Mouse (Mus musculus): Measurements from ENCODE around the gene Abhd5. TPM values are rescaled to one million over a fixed set of nuclear protein-coding genes. Genes with fewer than 3 reads are reported as not detected.

The Abhd5 gene
- polyA plus RNA-seq, 1 experiment from 2014 or later: 22.4 TPM

- H3K9me3 ChIP-seq: no peaks in the 10 kb centered on the region
- peak overlapping the region; percentile 72 for H3K4me2 ChIP-seq
- peak; percentile 1; the same call in 1 of the 2 replicates for ATAC-seq (ENCODE audit: low FRiP score, low read depth)
- H3K27ac ChIP-seq (replicated peaks): peak overlapping the region; percentile 80
- no peaks in the 10 kb centered on the region for H3K36me3 ChIP-seq
- no peaks in the 10 kb centered on the region for H3K27me3 ChIP-seq
- 75% methylated on average over 7 of the region's 7 CpGs for WGBS
- H3K9ac ChIP-seq: peak overlapping the region; percentile 75; the same call in 1 of the 2 replicates
- peaks cover 12% of the 10 kb centered on the region; the same call in 1 of the 2 replicates for H3K4me1 ChIP-seq (replicated peaks)
- H3K4me3 ChIP-seq: peak overlapping the region; percentile 77
These were observed 845 bp upstream of the Abhd5 start for GRCm38 (mm10) chr9:122350396-122351130.

GRCm38 (mm10) chr9:122352025-122352392, 601 bp downstream of the Abhd5 start:
- peak overlapping the region; percentile 80 for H3K27ac ChIP-seq (replicated peaks)
- no peaks in the 10 kb centered on the region for H3K36me3 ChIP-seq
- H3K27me3 ChIP-seq: no peaks in the 10 kb centered on the region
- ATAC-seq (ENCODE audit: low FRiP score, low read depth): no peak
- peak overlapping the region; percentile 77 for H3K4me3 ChIP-seq
- H3K4me1 ChIP-seq (replicated peaks): peaks cover 12% of the 10 kb centered on the region; the same call in 1 of the 2 replicates
- no peaks in the 10 kb centered on the region for H3K9me3 ChIP-seq
- under 1% methylated on average over 30 of the region's 30 CpGs for WGBS
- H3K4me2 ChIP-seq: peak overlapping the region; percentile 72
- H3K9ac ChIP-seq: peak overlapping the region; percentile 75

- Histone ChIP-seq H3K4me1 (replicated peaks) (peaks cover 12% of the 10 kb centered on the region; the same call in 1 of the 2 replicates), H3K4me2 (peak overlapping the region; percentile 23; the same call in 1 of the 2 replicates), H3K4me3 (no peak overlapping the region), H3K27ac (replicated peaks) (no peak overlapping the region), H3K9me3 (no peaks in the 10 kb centered on the region), H3K27me3 (no peaks in the 10 kb centered on the region), H3K36me3 (no peaks in the 10 kb centered on the region), H3K9ac (no peak overlapping the region)
- no peak for ATAC-seq (ENCODE audit: low FRiP score, low read depth)
- 85% methylated on average over 4 of the region's 4 CpGs for WGBS
These were observed 1.5 kb downstream of the Abhd5 start for GRCm38 (mm10) chr9:122352911-122353310.

DNA sequence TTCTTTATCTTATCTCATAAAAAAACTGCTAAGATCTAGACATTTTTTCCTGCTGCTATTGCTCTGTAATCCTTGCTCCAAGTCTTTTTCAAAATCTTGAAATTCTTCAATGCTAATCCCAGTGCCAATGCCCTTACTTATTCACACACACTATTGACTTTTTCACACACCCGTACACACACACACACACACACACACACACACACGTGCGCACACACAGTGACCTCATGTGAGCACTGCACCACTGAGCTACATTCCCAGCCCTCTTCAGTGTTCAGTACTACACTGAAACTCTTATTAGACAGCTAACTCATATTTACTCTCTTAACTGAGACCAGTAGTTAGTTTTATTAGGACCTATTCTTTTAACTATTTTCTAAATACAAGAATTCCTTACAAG, 2.8 kb downstream of the Abhd5 start:
- H3K36me3 ChIP-seq: no peaks in the 10 kb centered on the region
- H3K27me3 ChIP-seq: no peaks in the 10 kb centered on the region
- no peak overlapping the region for H3K4me3 ChIP-seq
- H3K4me2 ChIP-seq: no peak overlapping the region
- H3K9me3 ChIP-seq: no peaks in the 10 kb centered on the region
- no peak for ATAC-seq (ENCODE audit: low FRiP score, low read depth)
- H3K4me1 ChIP-seq (replicated peaks): peaks cover 12% of the 10 kb centered on the region; the same call in 1 of the 2 replicates
- no peak overlapping the region for H3K27ac ChIP-seq (replicated peaks)
- H3K9ac ChIP-seq: no peak overlapping the region
- WGBS: 91% methylated on average over 3 of the region's 3 CpGs

GRCm38 (mm10) chr9:122357073-122357472, 5.7 kb downstream of the Abhd5 start:
- no peak for ATAC-seq (ENCODE audit: low FRiP score, low read depth)
- no peak overlapping the region for H3K27ac ChIP-seq (replicated peaks)
- H3K9ac ChIP-seq: no peak overlapping the region
- H3K9me3 ChIP-seq: no peaks in the 10 kb centered on the region
- H3K4me2 ChIP-seq: no peak overlapping the region
- peaks cover 5% of the 10 kb centered on the region; the same call in 1 of the 2 replicates for H3K4me1 ChIP-seq (replicated peaks)
- no peaks in the 10 kb centered on the region for H3K36me3 ChIP-seq
- 97% methylated on average over 1 of the region's 1 CpGs for WGBS
- no peak overlapping the region for H3K4me3 ChIP-seq
- no peaks in the 10 kb centered on the region for H3K27me3 ChIP-seq

DNA sequence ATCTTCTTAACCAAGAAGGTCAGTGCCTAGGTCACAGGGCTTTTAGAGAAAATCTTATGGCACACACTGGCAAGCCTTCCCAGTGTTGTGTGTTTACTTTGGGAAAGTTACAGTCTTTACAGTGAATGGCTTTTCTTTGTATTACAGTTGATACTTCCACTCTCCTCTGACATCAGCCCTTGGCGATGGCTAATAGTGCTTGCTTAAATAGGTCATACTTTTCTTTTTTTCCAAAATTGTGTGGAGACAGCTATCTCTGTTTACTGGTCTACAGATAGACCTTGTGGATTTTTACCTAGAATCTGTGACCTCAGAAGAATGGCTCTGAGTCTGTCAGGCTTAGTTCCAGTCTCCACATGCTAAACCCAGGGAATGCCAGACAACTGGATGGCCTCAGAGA, 6.2 kb downstream of the Abhd5 start:
- H3K36me3 ChIP-seq: no peaks in the 10 kb centered on the region
- no peak overlapping the region for H3K4me3 ChIP-seq
- 0 out of 2 replicates have a peak, but pooled peaks cover 4% of the 10 kb centered on the region for H3K4me1 ChIP-seq (replicated peaks)
- no peaks in the 10 kb centered on the region for H3K9me3 ChIP-seq
- no peak overlapping the region for H3K4me2 ChIP-seq
- H3K27ac ChIP-seq (replicated peaks): no peak overlapping the region
- WGBS: 93% methylated on average over 1 of the region's 1 CpGs
- H3K9ac ChIP-seq: no peak overlapping the region
- ATAC-seq (ENCODE audit: low FRiP score, low read depth): no peak
- no peaks in the 10 kb centered on the region for H3K27me3 ChIP-seq

DNA sequence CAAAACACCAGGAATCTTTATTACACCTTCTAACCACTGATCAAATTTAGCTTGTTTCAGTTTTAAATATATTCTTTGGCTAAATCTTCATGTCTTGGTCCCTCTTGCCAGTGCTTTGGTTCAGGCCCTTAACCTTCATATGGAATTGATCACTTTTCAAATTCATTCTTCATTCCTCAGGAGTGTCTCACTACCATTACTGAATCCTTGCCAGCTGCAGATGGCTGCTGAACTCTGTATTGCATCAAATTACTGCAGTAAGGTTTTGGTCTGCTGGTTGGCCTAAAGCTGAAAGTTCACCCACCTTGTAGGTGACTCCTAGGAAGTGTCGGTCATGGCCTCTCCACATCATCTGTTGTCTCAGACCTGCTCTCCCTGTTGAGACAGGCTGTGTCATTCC, 12.8 kb downstream of the Abhd5 start:
- Histone ChIP-seq H3K27me3 (no peaks in the 10 kb centered on the region), H3K36me3 (peaks cover 6% of the 10 kb centered on the region; the same call in 1 of the 2 replicates), H3K4me2 (no peak overlapping the region), H3K4me1 (replicated peaks) (no peaks in the 10 kb centered on the region), H3K4me3 (no peak overlapping the region), H3K27ac (replicated peaks) (no peak overlapping the region), H3K9me3 (no peaks in the 10 kb centered on the region), H3K9ac (no peak overlapping the region)
- 96% methylated on average over 1 of the region's 1 CpGs for WGBS
- no peak for ATAC-seq (ENCODE audit: low FRiP score, low read depth)

DNA sequence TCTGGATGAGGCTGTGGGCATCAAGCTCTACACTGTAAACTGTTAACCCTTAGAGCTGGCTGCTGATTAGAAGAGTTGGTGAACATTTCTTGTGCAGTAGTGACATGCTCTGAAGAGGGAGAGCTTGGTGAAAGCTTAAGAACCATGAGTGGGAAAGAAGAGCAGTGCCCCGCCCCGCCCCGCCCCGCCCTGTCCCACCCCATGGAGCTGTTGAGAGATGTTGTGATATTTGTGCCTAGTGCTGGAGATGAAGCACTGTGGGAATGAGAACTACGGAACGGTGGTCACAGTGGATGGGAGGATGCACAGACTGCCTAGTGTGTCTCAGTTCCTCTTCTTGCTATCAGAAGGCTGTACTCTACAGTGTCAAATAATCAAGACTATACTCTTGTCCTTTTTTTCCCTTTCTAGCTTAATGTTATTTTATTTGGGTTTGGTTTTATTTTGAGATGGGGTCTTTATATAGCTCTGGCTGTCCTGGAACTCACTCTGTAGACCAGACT, 18.9 kb downstream of the Abhd5 start:
- peaks cover 6% of the 10 kb centered on the region; the same call in 1 of the 2 replicates for H3K36me3 ChIP-seq
- ATAC-seq (ENCODE audit: low FRiP score, low read depth): no peak
- H3K4me3 ChIP-seq: no peak overlapping the region
- no peak overlapping the region for H3K9ac ChIP-seq
- H3K4me1 ChIP-seq (replicated peaks): no peaks in the 10 kb centered on the region; the same call in 1 of the 2 replicates
- no peak overlapping the region for H3K4me2 ChIP-seq
- H3K9me3 ChIP-seq: no peaks in the 10 kb centered on the region
- no peaks in the 10 kb centered on the region for H3K27me3 ChIP-seq
- no peak overlapping the region for H3K27ac ChIP-seq (replicated peaks)
- 94% methylated on average over 6 of the region's 6 CpGs for WGBS

DNA sequence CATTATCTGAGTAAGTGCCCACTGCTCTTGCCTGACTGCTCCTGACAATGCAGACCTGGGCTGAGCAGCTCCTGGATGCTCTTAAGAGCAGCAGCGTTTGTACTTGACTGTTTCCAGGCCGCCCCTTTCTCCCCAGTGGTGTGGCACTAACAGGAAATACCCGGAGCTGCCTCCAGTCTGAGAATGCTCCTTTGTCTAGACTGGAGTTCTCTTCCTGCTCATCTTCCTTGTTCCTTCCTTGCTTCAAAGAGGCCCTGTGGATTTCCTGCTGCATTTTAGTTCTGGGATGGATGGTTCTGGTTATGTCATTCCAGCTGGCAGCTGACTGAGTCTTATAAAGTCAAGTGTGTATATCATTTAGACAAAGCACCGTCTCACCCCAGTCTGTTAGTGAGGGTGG, 21.1 kb downstream of the Abhd5 start:
- no peak overlapping the region for H3K27ac ChIP-seq (replicated peaks)
- no peak for ATAC-seq (ENCODE audit: low FRiP score, low read depth)
- H3K36me3 ChIP-seq: peaks cover 5% of the 10 kb centered on the region; the same call in 1 of the 2 replicates
- no peaks in the 10 kb centered on the region; the same call in 1 of the 2 replicates for H3K4me1 ChIP-seq (replicated peaks)
- 59% methylated on average over 4 of the region's 4 CpGs for WGBS
- H3K27me3 ChIP-seq: no peaks in the 10 kb centered on the region
- no peak overlapping the region for H3K4me3 ChIP-seq
- H3K9me3 ChIP-seq: no peaks in the 10 kb centered on the region
- no peak overlapping the region for H3K4me2 ChIP-seq
- H3K9ac ChIP-seq: no peak overlapping the region

- Histone ChIP-seq H3K4me3 (no peak overlapping the region), H3K9me3 (no peaks in the 10 kb centered on the region)
These were observed 21.6 kb downstream of the Abhd5 start for GRCm38 (mm10) chr9:122372991-122373390.

DNA sequence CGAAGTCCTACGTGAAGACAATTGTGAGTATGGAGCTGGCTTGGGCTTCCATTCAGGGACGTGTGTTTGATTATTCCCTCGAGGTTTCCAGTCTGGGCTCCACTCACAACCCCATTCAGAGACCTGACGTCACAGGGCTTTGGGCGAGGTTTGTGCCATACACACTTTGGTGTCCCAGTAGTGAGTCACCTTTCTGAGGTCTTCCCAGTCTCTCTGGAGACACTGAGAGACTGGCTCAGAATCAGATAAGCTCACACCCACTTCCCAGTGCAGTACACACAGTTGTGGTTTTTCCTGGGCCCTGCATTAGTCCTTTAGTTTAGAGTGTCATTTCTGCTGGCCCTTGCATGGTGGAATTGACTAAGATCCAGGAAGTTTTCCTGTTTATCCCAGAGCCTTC, 27.6 kb downstream of the Abhd5 start:
- peaks cover 6% of the 10 kb centered on the region; the same call in 1 of the 2 replicates for H3K36me3 ChIP-seq
- 84% methylated on average over 6 of the region's 6 CpGs for WGBS
- no peak for ATAC-seq (ENCODE audit: low FRiP score, low read depth)
- no peaks in the 10 kb centered on the region for H3K4me1 ChIP-seq (replicated peaks)
- H3K27ac ChIP-seq (replicated peaks): no peak overlapping the region
- no peaks in the 10 kb centered on the region for H3K9me3 ChIP-seq
- H3K27me3 ChIP-seq: 0 out of 2 replicates have a peak, but pooled peaks cover 4% of the 10 kb centered on the region
- H3K9ac ChIP-seq: no peak overlapping the region
- H3K4me3 ChIP-seq: no peak overlapping the region
- no peak overlapping the region for H3K4me2 ChIP-seq

More at GRCm38 (mm10) chr9:122372991-122373390, 21.6 kb downstream of the Abhd5 start:
- 79% methylated on average over 1 of the region's 1 CpGs for WGBS
- Histone ChIP-seq H3K4me1 (replicated peaks) (no peaks in the 10 kb centered on the region; the same call in 1 of the 2 replicates), H3K4me2 (no peak overlapping the region), H3K9ac (no peak overlapping the region), H3K27me3 (no peaks in the 10 kb centered on the region), H3K36me3 (no peaks in the 10 kb centered on the region; the same call in 1 of the 2 replicates), H3K27ac (replicated peaks) (no peak overlapping the region)
- ATAC-seq (ENCODE audit: low FRiP score, low read depth): no peak

- Histone ChIP-seq H3K4me3 (no peak overlapping the region), H3K4me2 (no peak overlapping the region), H3K36me3 (peaks cover 6% of the 10 kb centered on the region; the same call in 1 of the 2 replicates), H3K4me1 (replicated peaks) (no peaks in the 10 kb centered on the region), H3K27ac (replicated peaks) (no peak overlapping the region), H3K27me3 (0 out of 2 replicates have a peak, but pooled peaks cover 4% of the 10 kb centered on the region), H3K9ac (no peak overlapping the region), H3K9me3 (no peaks in the 10 kb centered on the region)
- ATAC-seq (ENCODE audit: low FRiP score, low read depth): no peak
- 25% methylated on average over 6 of the region's 6 CpGs for WGBS
These were observed 29.6 kb downstream of the Abhd5 start for GRCm38 (mm10) chr9:122380959-122381358.

All from hindbrain, embryonic 15.5 days (tissue).